In the genomic region with DNA sequence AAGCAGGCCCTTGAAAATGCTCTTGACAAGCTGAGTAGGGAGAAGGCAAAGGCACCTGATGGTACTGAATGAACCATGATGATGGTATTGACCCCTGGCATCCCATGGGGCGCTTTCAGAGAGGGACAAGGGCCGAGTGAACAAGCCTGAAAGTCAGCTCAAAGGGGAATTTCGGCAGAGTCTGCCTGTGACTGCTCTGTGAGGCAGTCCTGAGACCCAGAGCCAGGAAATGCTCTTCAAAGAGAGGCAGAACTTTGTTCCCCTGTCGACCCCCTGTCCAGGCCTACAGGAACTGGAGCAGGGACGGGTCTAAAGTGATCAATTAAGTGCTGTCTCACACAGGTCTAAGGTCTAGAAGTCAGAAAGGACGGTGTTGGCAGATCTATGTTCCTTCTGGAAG, we compare ENCODE assay signal across 10 mouse cellular contexts. TPM values are rescaled to one million over a fixed set of nuclear protein-coding genes. Genes with fewer than 3 reads are reported as not detected.
DNase-seq lines count a peak whose midpoint lies in the region; ATAC-seq and TF ChIP-seq lines count a peak whose summit lies in the region.
"Had no signal": no experiment of that assay in that cellular context is flagged by ENCODE, and none has a peak within 500 bp of the region (broad histone marks: within the 10 kb centered on the region; RNA-seq: fewer than 3 reads in every experiment).

No protein-coding gene starts in this region.

- peak overlapping the region; percentile 91 for H3K27ac ChIP-seq in heart, postnatal 0 days (ENCODE audit: low read depth)
- H3K27ac ChIP-seq in limb, embryonic 12.5 days = peak overlapping the region; percentile 87
- H3K27ac ChIP-seq: forebrain, embryonic 12.5 days; macrophage had no signal

- ATAC-seq in G1E (ENCODE audit: extremely low read depth, insufficient number of reproducible peaks, low FRiP score, poor library complexity, severe bottlenecking) = no peak
- no peak for ATAC-seq in heart, postnatal 0 days (ENCODE audit: insufficient read depth, low read depth)
- ATAC-seq in limb, embryonic 12.5 days (ENCODE audit: insufficient number of reproducible peaks, insufficient read depth, low FRiP score, low TSS enrichment, low read depth) = no peak

- 0 out of 2 replicates have a peak overlapping the region, but pooled peaks have one; percentile 11 for H3K4me2 ChIP-seq in heart, postnatal 0 days (ENCODE audit: low read depth, low read length)
- H3K4me2 ChIP-seq in limb, embryonic 12.5 days = no peak overlapping the region; the same call in 1 of the 2 replicates
- H3K4me2 ChIP-seq: forebrain, embryonic 12.5 days had no signal

- peak overlapping the region; percentile 10; the same call in 1 of the 2 replicates for H3K4me3 ChIP-seq in G1E (ENCODE audit: low read depth, low read length)
- no peak overlapping the region for H3K4me3 ChIP-seq in heart, postnatal 0 days (ENCODE audit: low read depth, low read length)
- no peak overlapping the region for H3K4me3 ChIP-seq in limb, embryonic 12.5 days (replicated peaks)
- H3K4me3 ChIP-seq: forebrain, embryonic 12.5 days had no signal

- 42% methylated on average over 6 of the region's 6 CpGs for WGBS in heart, postnatal 0 days
- 14% methylated on average over 6 of the region's 6 CpGs for WGBS in limb, embryonic 12.5 days

- H3K9me3 ChIP-seq in G1E (replicated peaks) = no peaks in the 10 kb centered on the region
- no peaks in the 10 kb centered on the region for H3K9me3 ChIP-seq in heart, postnatal 0 days (replicated peaks; ENCODE audit: control insufficient read depth, low read length)
- no peaks in the 10 kb centered on the region for H3K9me3 ChIP-seq in limb, embryonic 12.5 days
- H3K9me3 ChIP-seq: forebrain, embryonic 12.5 days had no signal

- peaks cover 80% of the 10 kb centered on the region for H3K4me1 ChIP-seq in G1E (ENCODE audit: insufficient read depth, low read depth, low read length)
- peaks cover 26% of the 10 kb centered on the region; the same call in 1 of the 2 replicates for H3K4me1 ChIP-seq in heart, postnatal 0 days (ENCODE audit: control insufficient read depth, insufficient read depth)
- H3K4me1 ChIP-seq in limb, embryonic 12.5 days (replicated peaks) = peaks cover 43% of the 10 kb centered on the region

- no peak for DNase-seq in G1E (ENCODE audit: low spot score)
- DNase-seq in adipocyte (ENCODE audit: low spot score) = peak; percentile 44
- DNase-seq in heart, postnatal 0 days (ENCODE audit: low spot score) = no peak
- DNase-seq in frontal cortex, postnatal 36 days (ENCODE audit: low spot score in 2 of 2) = no peak
- DNase-seq in cerebellum, postnatal 14 days = no peak
- DNase-seq in spleen, adult 12 weeks (ENCODE audit: low spot score) = no peak
- DNase-seq in urinary bladder, postnatal 36 days (ENCODE audit: low spot score in 2 of 2) = no peak

- TF ChIP-seq EP300 in heart, postnatal 0 days (IDR thresholded peaks at IDR 0.05; ENCODE audit: low read depth) = no peak

- no peaks in the 10 kb centered on the region for H3K27me3 ChIP-seq in G1E (ENCODE audit: insufficient read depth, low read length)
- no peaks in the 10 kb centered on the region for H3K27me3 ChIP-seq in heart, postnatal 0 days (ENCODE audit: control insufficient read depth, insufficient read depth, low read length)
- no peaks in the 10 kb centered on the region for H3K27me3 ChIP-seq in limb, embryonic 12.5 days

- no peak for TF ChIP-seq CTCF in G1E (IDR thresholded peaks at IDR 0.05; ENCODE audit: low read depth, low read length)
- TF ChIP-seq CTCF in heart, postnatal 0 days (IDR thresholded peaks at IDR 0.05; ENCODE audit: low read depth) = no peak

- H3K36me3 ChIP-seq in G1E (replicated peaks) = peaks cover 57% of the 10 kb centered on the region
- H3K36me3 ChIP-seq in heart, postnatal 0 days (replicated peaks; ENCODE audit: control insufficient read depth, insufficient read depth, low read length) = no peaks in the 10 kb centered on the region
- no peaks in the 10 kb centered on the region for H3K36me3 ChIP-seq in limb, embryonic 12.5 days
- H3K36me3 ChIP-seq: forebrain, embryonic 12.5 days had no signal

- H3K9ac ChIP-seq in heart, postnatal 0 days (replicated peaks; ENCODE audit: low read depth, low read length) = 0 out of 2 replicates have a peak overlapping the region, but pooled peaks have one; percentile 11
- H3K9ac ChIP-seq in limb, embryonic 12.5 days (replicated peaks) = no peak overlapping the region
- H3K9ac ChIP-seq: forebrain, embryonic 12.5 days had no signal

RNA-seq across cellular contexts. Expression of gene St3gal6, which starts 10.3 kb away (rescaled TPM):
- total RNA-seq in G1E (2014; fragmentation: Nextera tagmentation) (327 and 403 TPM in 2 replicates), G1E (2017) (104 and 115 TPM in 2 replicates)
- 166 and 198 TPM in 2 replicates for polyA plus RNA-seq in G1E (2012)
- total RNA-seq in heart, postnatal 0 days (2014; rRNA removed; ENCODE audit: low replicate concordance) = 7.8 and 7.9 TPM in 2 replicates
- polyA plus RNA-seq in heart, postnatal 0 days (2015; fragmentation: Nextera tagmentation; extraction: Ambion mirVana) = 14.7 and 17.2 TPM in 2 replicates
- 17.8 and 19.3 TPM in 2 replicates for polyA plus RNA-seq in limb, embryonic 12.5 days (2016; fragmentation: Nextera tagmentation; extraction: Ambion mirVana)
